Mouse (Mus musculus): ENCODE results near the gene Cd160. TPM values are rescaled to one million over a fixed set of nuclear protein-coding genes. Genes with fewer than 3 reads are reported as not detected.

Cd160 gene
- total and polyA plus RNA-seq, 3 experiments, result 0.04 to 0.32 TPM; not detected in 1

DNA sequence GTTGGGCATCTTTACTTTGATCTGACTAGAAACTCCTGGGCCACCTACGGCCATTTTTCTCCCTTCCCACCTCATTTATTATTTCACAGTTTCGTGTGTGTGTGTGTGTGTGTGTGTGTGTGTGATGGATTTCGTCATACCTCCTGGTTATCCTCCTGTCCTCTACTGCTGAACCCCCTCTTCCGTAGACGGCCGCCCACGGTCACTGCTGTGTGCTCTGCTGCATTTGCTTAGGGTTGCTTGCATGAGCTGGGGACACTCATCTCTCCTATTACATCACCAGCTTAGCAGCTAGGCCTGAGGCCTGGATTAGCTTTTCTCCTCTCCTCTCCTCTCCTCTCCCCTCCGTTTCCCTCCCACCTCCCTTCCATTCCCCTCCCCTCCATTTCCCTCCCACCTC lies 19.3 kb upstream of the Cd160 start:
- Histone ChIP-seq H3K9ac (ENCODE audit: control insufficient read depth, low read depth, low read length, poor library complexity, severe bottlenecking) (no peak overlapping the region), H3K36me3 (ENCODE audit: control insufficient read depth in 1 of 2, insufficient read depth in 2 of 2, low read length in 2 of 2) (no peaks in the 10 kb centered on the region), H3K4me3 (ENCODE audit: control insufficient read depth in 1 of 2, insufficient read depth in 1 of 2, low read depth in 2 of 2, low read length in 2 of 2) (no peak overlapping the region), H3K27ac (ENCODE audit: control insufficient read depth, low read depth, low read length) (no peak overlapping the region), H3K79me2 (ENCODE audit: control insufficient read depth, insufficient read depth, low read length, poor library complexity) (no peaks in the 10 kb centered on the region), H3K27me3 (ENCODE audit: control insufficient read depth in 1 of 2, insufficient read depth in 2 of 2, low read length in 2 of 2) (peaks cover 0 to 3% of the 10 kb centered on the region in 2 experiments; a peak in 2 of 4 replicates), H3K4me1 (ENCODE audit: control insufficient read depth in 1 of 2, insufficient read depth in 2 of 2, low read length in 2 of 2) (no peaks in the 10 kb centered on the region), H3K9me3 (replicated peaks; ENCODE audit: insufficient read depth, low read length) (no peaks in the 10 kb centered on the region)
- DNase-seq (ENCODE audit: low read depth, low spot score), result no peak
- no peak for TF ChIP-seq ELF1 (IDR thresholded peaks at IDR 0.05; ENCODE audit: low read depth, low read length)
- no peak for TF ChIP-seq JUND (IDR thresholded peaks at IDR 0.05; ENCODE audit: low read depth, low read length)
- TF ChIP-seq MEF2A (IDR thresholded peaks at IDR 0.05; ENCODE audit: extremely low read depth, insufficient replicate concordance, low read depth, low read length, poor library complexity, severe bottlenecking), result no peak
- TF ChIP-seq MXI1 (IDR thresholded peaks at IDR 0.05; ENCODE audit: low read depth, low read length), result no peak
- no peak for TF ChIP-seq MYB (IDR thresholded peaks at IDR 0.05; ENCODE audit: low read depth, low read length)
- TF ChIP-seq ZC3H11A (IDR thresholded peaks at IDR 0.05; ENCODE audit: low read depth, low read length), result no peak
- no peak for TF ChIP-seq CHD2 (IDR thresholded peaks at IDR 0.05; ENCODE audit: low read length)
- no peak for TF ChIP-seq NELFE (IDR thresholded peaks at IDR 0.05; ENCODE audit: low read depth, low read length)
- no peak for TF ChIP-seq ZKSCAN1 (IDR thresholded peaks at IDR 0.05; ENCODE audit: low read depth, low read length)
- no peak for TF ChIP-seq USF1 (IDR thresholded peaks at IDR 0.05; ENCODE audit: low read depth, low read length)
- no peak for TF ChIP-seq TBP (IDR thresholded peaks at IDR 0.05; ENCODE audit: low read depth, low read length)
- no peak for TF ChIP-seq KAT2A (conservative IDR thresholded peaks at IDR 0.05; ENCODE audit: low read depth, low read length)
- TF ChIP-seq MAX (IDR thresholded peaks at IDR 0.05; ENCODE audit: low read length), result no peak
- TF ChIP-seq BHLHE40 (IDR thresholded peaks at IDR 0.05; ENCODE audit: borderline replicate concordance, low read depth, low read length), result no peak
- no peak for TF ChIP-seq SMC3 (IDR thresholded peaks at IDR 0.05; ENCODE audit: low read depth, low read length)
- TF ChIP-seq CTCF (IDR thresholded peaks at IDR 0.05 in 2 of 3, conservative IDR thresholded peaks at IDR 0.05 in 1 of 3; ENCODE audit: control insufficient read depth in 1 of 3, insufficient read depth in 1 of 3, low read depth in 2 of 3, low read length in 3 of 3, poor library complexity in 1 of 3, severe bottlenecking in 1 of 3), result no peak
- no peak for TF ChIP-seq TAL1 (IDR thresholded peaks at IDR 0.05; ENCODE audit: low read length)
- TF ChIP-seq GABPA (IDR thresholded peaks at IDR 0.05; ENCODE audit: low read depth, low read length), result no peak
- TF ChIP-seq POLR2A (IDR thresholded peaks at IDR 0.05; ENCODE audit: control insufficient read depth in 1 of 2, insufficient read depth in 1 of 2, low read depth in 1 of 2, low read length in 2 of 2, poor library complexity in 1 of 2), result no peak
- no peak for TF ChIP-seq NRF1 (IDR thresholded peaks at IDR 0.05; ENCODE audit: insufficient read depth, low read depth, low read length, poor library complexity, severe bottlenecking)

DNA sequence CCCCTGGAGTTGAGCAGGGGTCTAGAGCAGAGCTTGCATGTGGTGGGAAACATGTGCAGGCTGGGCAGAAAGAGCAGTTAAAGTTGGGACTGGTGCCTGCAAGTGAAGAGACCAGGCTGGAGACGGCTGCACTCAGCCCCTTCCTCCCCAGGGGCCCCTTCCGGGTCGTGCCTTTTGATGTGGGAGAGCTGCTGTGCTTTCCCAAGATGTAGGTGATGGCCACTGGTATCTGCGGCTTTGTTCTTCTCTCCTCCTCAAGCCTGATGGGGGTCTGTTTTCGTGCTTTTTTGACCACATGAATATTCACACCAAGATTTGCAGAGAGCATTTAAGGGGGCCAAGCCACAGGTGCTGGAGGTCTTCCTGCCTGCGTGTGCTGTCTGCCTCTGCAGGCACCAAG lies 18.5 kb upstream of the Cd160 start:
- H3K9ac ChIP-seq (ENCODE audit: control insufficient read depth, low read depth, low read length, poor library complexity, severe bottlenecking), result no peak overlapping the region
- no peak overlapping the region for H3K4me3 ChIP-seq (ENCODE audit: control insufficient read depth in 1 of 2, insufficient read depth in 1 of 2, low read depth in 2 of 2, low read length in 2 of 2)
- no peak overlapping the region for H3K27ac ChIP-seq (ENCODE audit: control insufficient read depth, low read depth, low read length)
- no peak for TF ChIP-seq USF1 (IDR thresholded peaks at IDR 0.05; ENCODE audit: low read depth, low read length)
- no peak for TF ChIP-seq MAFK (IDR thresholded peaks at IDR 0.05; ENCODE audit: borderline replicate concordance, low read depth, low read length)
- no peak for TF ChIP-seq SMC3 (IDR thresholded peaks at IDR 0.05; ENCODE audit: low read depth, low read length)
- H3K79me2 ChIP-seq (ENCODE audit: control insufficient read depth, insufficient read depth, low read length, poor library complexity), result no peaks in the 10 kb centered on the region
- no peaks in the 10 kb centered on the region for H3K4me1 ChIP-seq (ENCODE audit: control insufficient read depth in 1 of 2, insufficient read depth in 2 of 2, low read length in 2 of 2)
- no peaks in the 10 kb centered on the region for H3K9me3 ChIP-seq (replicated peaks; ENCODE audit: insufficient read depth, low read length)
- no peaks in the 10 kb centered on the region for H3K36me3 ChIP-seq (ENCODE audit: control insufficient read depth in 1 of 2, insufficient read depth in 2 of 2, low read length in 2 of 2)
- DNase-seq (ENCODE audit: low read depth, low spot score), result no peak
- H3K27me3 ChIP-seq (ENCODE audit: control insufficient read depth in 1 of 2, insufficient read depth in 2 of 2, low read length in 2 of 2), result peaks cover 0 to 3% of the 10 kb centered on the region in 2 experiments; a peak in 2 of 4 replicates
